Mouse (Mus musculus): Measurements from ENCODE around the gene Gm13212. TPM values are rescaled to one million over a fixed set of nuclear protein-coding genes. Genes with fewer than 3 reads are reported as not detected.
"Not testable (repeated sequence)": the region's sequence is repeated elsewhere in the genome, so short reads cannot be mapped to it uniquely, and the experiment has no call there.

Gene Gm13212
- polyA plus RNA-seq (2015; fragmentation: Nextera tagmentation; extraction: Ambion mirVana) = 2.1 and 2.4 TPM in 2 replicates

DNA sequence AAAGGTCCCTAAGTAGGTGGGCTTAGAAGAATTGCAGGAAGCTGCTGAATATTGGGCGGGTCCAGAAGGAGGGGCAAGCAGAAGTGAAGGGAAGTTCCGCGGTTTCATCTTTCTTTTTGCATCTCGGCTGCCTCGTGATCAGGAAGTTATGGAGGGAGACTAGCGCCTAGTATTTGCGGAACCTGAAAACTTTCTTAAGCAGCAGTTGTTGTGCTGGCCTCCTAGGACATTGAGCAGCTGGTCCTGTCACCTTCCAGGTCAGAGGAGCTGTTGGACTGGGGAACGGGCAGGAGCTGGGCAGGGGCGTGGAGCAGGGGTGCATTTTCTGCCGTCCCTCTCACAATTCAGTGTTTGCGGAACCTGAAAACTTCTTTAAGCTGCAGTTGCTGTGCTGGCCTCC is at the start of gene Gm13212:
Gm13212 (plus strand) TSS at position 89 of the 400 bp plus-strand sequence.
- H3K27ac ChIP-seq; H3K27me3 ChIP-seq (ENCODE audit: insufficient read depth, low read length); H3K4me1 ChIP-seq (replicated peaks; ENCODE audit: insufficient read depth, low read length); H3K9me3 ChIP-seq (replicated peaks; ENCODE audit: low read length); ATAC-seq (replicated peaks; ENCODE audit: low FRiP score, low read depth); H3K9ac ChIP-seq (ENCODE audit: low read depth, low read length); H3K36me3 ChIP-seq (ENCODE audit: insufficient read depth, low read length): not testable (repeated sequence)
- Histone ChIP-seq H3K4me3 (replicated peaks; ENCODE audit: low read depth, low read length) (0 out of 2 replicates have a peak within 1 kb of the TSS, but pooled peaks have one; percentile 23), H3K4me2 (ENCODE audit: low read length) (peak within 1 kb of the TSS; percentile 39)
- WGBS = 15% methylated on average over 11 of the region's 11 CpGs
- DNase-seq (ENCODE audit: low spot score) = peak; percentile 57

DNA sequence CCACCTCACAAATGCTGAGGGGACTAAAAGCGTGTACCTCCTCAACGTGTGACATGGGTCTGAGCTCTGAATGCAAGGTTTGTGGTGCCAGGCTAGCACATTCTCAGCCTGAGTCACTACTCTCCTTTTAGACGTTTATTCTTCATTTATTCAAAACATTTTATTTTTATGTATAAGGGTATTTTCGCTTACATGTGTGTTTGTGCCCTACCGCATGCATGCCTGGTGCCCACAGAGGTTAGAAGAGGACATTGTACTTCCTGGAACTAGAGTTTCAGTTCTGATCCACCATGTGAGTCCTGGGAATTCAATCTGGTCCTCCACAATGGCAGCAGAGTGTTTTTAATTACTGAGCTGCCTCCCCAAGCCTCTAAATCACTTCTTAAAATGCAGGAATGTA is 41.1 kb upstream of the Gm13212 start:
- not testable (repeated sequence) for H3K4me2 ChIP-seq (ENCODE audit: low read length); H3K4me3 ChIP-seq (replicated peaks; ENCODE audit: low read depth, low read length); H3K27me3 ChIP-seq (ENCODE audit: insufficient read depth, low read length); H3K27ac ChIP-seq; H3K36me3 ChIP-seq (ENCODE audit: insufficient read depth, low read length); ATAC-seq (replicated peaks; ENCODE audit: low FRiP score, low read depth); H3K9me3 ChIP-seq (replicated peaks; ENCODE audit: low read length); H3K4me1 ChIP-seq (replicated peaks; ENCODE audit: insufficient read depth, low read length); DNase-seq (ENCODE audit: low spot score); H3K9ac ChIP-seq (ENCODE audit: low read depth, low read length)
- WGBS = 77% methylated on average over 5 of the region's 5 CpGs

DNA sequence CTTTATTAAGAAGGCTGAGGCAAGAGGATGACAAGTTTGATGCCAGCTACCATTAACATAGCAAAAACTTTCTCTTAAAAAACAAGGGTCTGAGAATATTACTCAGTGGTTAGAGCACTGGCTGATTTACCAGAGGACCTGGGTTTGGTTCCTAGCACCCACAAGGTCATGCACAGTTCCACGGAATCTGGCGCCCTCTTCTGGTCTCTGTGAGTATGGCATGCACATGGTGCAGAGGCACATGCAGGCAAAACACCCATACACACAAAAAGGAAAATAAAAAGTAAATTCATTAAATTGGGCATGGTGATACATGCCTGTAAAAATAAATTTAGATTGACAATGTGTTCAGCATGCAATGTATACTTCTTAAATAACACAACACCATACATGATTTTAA is 39.9 kb upstream of the Gm13212 start:
- not testable (repeated sequence) for H3K9ac ChIP-seq (ENCODE audit: low read depth, low read length); H3K4me1 ChIP-seq (replicated peaks; ENCODE audit: insufficient read depth, low read length); H3K27ac ChIP-seq; DNase-seq (ENCODE audit: low spot score); H3K9me3 ChIP-seq (replicated peaks; ENCODE audit: low read length); H3K4me2 ChIP-seq (ENCODE audit: low read length); H3K4me3 ChIP-seq (replicated peaks; ENCODE audit: low read depth, low read length); H3K27me3 ChIP-seq (ENCODE audit: insufficient read depth, low read length); ATAC-seq (replicated peaks; ENCODE audit: low FRiP score, low read depth); H3K36me3 ChIP-seq (ENCODE audit: insufficient read depth, low read length)
- 35% methylated on average over 2 of the region's 2 CpGs for WGBS

DNA sequence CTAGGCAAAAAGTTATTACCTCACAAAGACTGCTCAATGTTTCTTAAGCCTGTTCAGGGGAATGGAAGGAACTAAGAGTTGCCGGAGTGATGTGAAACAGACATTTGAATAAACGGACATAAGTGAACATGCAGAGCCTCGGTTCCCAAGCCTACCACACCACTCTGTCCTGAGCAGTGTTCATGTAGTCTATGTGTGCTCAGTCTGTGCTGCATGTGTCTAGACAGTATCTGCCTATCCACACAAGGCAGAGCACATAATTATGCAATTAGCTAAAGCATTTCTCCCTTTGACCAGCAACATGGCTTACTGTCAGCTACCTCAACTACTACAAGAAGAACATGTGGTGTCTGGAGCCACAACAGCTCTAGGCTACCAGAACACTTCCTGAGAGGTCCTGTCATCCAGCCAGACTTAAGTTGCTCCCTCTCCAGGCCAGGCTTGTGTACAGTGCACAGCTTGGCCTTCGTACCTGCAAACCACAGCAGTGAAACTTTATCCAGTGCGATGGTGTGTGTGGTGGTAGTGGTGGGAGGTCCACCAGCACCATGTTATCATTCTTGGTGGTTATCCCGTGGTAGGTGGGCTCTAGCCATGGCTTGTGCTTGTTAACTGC is 39.1 kb upstream of the Gm13212 start:
- H3K4me1 ChIP-seq (replicated peaks; ENCODE audit: insufficient read depth, low read length); H3K27ac ChIP-seq; ATAC-seq (replicated peaks; ENCODE audit: low FRiP score, low read depth); H3K27me3 ChIP-seq (ENCODE audit: insufficient read depth, low read length); H3K36me3 ChIP-seq (ENCODE audit: insufficient read depth, low read length); H3K4me3 ChIP-seq (replicated peaks; ENCODE audit: low read depth, low read length); H3K9ac ChIP-seq (ENCODE audit: low read depth, low read length); DNase-seq (ENCODE audit: low spot score); H3K9me3 ChIP-seq (replicated peaks; ENCODE audit: low read length); H3K4me2 ChIP-seq (ENCODE audit: low read length): not testable (repeated sequence)
- 75% methylated on average over 6 of the region's 6 CpGs for WGBS

DNA sequence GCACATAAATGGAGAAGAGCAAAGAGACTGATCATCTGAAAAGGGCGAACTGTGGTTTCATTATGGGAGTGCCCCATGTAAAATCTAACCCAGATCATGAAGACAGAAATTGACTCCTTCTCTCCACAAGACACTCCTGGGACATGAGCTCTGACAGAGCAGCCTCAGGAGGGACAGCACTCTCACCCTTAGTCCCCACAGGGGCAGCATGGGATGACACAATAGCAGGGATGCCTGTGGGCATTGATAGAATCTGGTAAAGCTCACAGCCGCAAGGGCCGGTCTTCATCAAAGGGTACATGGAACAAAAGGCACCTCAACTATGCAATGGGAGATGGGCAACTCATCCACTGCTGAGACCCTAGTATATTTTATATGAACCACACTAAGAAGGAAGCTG is 38.5 kb upstream of the Gm13212 start:
- H3K27ac ChIP-seq; ATAC-seq (replicated peaks; ENCODE audit: low FRiP score, low read depth); H3K9ac ChIP-seq (ENCODE audit: low read depth, low read length); H3K4me2 ChIP-seq (ENCODE audit: low read length); H3K4me1 ChIP-seq (replicated peaks; ENCODE audit: insufficient read depth, low read length); DNase-seq (ENCODE audit: low spot score); H3K4me3 ChIP-seq (replicated peaks; ENCODE audit: low read depth, low read length); H3K27me3 ChIP-seq (ENCODE audit: insufficient read depth, low read length); H3K36me3 ChIP-seq (ENCODE audit: insufficient read depth, low read length); H3K9me3 ChIP-seq (replicated peaks; ENCODE audit: low read length): not testable (repeated sequence)
- WGBS = 91% methylated on average over 3 of the region's 3 CpGs

DNA sequence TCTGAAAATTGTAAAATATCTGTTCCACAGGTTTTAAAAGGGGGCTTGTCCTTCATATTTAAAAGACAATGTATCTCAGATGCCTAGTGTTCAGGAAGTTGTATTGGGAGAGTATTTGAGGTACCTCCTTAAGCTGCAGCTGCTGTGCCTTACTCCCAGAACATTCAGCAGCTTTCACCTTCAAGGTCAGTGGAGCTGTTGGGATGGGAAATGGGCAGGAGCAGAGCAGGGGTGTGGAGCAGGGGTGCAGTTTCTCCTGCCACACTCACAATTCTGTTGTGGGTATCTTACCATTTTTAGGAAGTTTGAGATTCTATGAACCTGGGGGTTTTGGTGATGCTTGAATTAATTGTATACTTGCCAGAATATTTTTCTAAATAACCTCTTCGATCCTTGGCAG is 28.3 kb upstream of the Gm13212 start:
- no peak for TF ChIP-seq CTCF (IDR thresholded peaks at IDR 0.05; ENCODE audit: low read depth)
- no peaks in the 10 kb centered on the region for H3K36me3 ChIP-seq (ENCODE audit: insufficient read depth, low read length)
- no peak overlapping the region for H3K4me2 ChIP-seq (ENCODE audit: low read length)
- DNase-seq (ENCODE audit: low spot score) (no peak), ATAC-seq (replicated peaks; ENCODE audit: low FRiP score, low read depth) (no peak)
- WGBS = 69% methylated on average over 1 of the region's 1 CpGs
- H3K9ac ChIP-seq (ENCODE audit: low read depth, low read length) = no peak overlapping the region
- H3K9me3 ChIP-seq (replicated peaks; ENCODE audit: low read length) = no peaks in the 10 kb centered on the region
- H3K27ac ChIP-seq = no peak overlapping the region
- H3K4me1 ChIP-seq (replicated peaks; ENCODE audit: insufficient read depth, low read length) = no peaks in the 10 kb centered on the region
- no peak overlapping the region for H3K4me3 ChIP-seq (replicated peaks; ENCODE audit: low read depth, low read length)
- no peaks in the 10 kb centered on the region for H3K27me3 ChIP-seq (ENCODE audit: insufficient read depth, low read length)

DNA sequence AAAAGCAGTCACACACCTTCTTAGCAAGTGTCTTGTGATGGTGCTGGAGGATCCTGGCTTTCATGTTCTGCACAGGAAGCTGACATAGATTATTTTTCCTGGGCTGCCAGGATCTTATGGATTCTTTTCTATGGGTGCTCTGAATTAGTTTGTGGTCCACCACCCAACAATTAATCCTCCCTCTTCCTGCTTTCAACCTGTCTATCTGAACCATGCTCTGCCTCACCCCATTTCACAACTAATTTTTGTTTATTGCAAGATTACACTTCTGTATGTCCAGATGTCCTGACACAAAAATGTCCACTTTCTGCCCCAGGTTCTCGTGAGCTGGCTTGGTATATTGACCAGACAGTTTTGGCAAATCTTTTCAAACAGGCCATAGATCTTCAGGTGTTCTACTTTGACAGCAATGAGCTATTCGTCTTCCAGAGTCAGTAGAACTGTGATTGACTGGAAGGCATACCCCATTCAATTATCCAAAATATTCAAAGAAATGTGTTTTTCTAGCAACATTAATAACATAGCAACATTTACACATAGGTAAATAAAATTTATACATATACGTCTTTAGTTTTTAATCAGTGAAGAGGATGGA is 25.4 kb upstream of the Gm13212 start:
- ATAC-seq (replicated peaks; ENCODE audit: low FRiP score, low read depth) = no peak

More for the DNA sequence above, 25.4 kb upstream of the Gm13212 start:
- Histone ChIP-seq H3K9me3 (replicated peaks; ENCODE audit: low read length) (no peaks in the 10 kb centered on the region), H3K36me3 (ENCODE audit: insufficient read depth, low read length) (no peaks in the 10 kb centered on the region), H3K4me2 (ENCODE audit: low read length) (no peak overlapping the region), H3K4me3 (replicated peaks; ENCODE audit: low read depth, low read length) (no peak overlapping the region), H3K4me1 (replicated peaks; ENCODE audit: insufficient read depth, low read length) (no peaks in the 10 kb centered on the region), H3K27me3 (ENCODE audit: insufficient read depth, low read length) (no peaks in the 10 kb centered on the region), H3K9ac (ENCODE audit: low read depth, low read length) (no peak overlapping the region), H3K27ac (no peak overlapping the region)
- no peak for DNase-seq (ENCODE audit: low spot score)
- WGBS = 46% methylated on average over 3 of the region's 3 CpGs
- no peak for TF ChIP-seq CTCF (IDR thresholded peaks at IDR 0.05; ENCODE audit: low read depth)
